Mouse (Mus musculus) brain, embryonic 14.5 days (tissue): Measurements from ENCODE around the gene Tnp2.

Experiments used
- CTCF ChIP-seq: fragments of 200-500 bp; IDR thresholded peaks from 2 replicates; pipeline ENCODE4 v1.5.1; 2012; ENCODE audit warnings: inconsistent platforms, mild to moderate bottlenecking, moderate library complexity, borderline replicate concordance; ENCODE audit not compliant: insufficient read depth, insufficient read length; ENCODE audit errors: extremely low read depth
- POLR2A ChIP-seq: fragments of 200-500 bp; IDR thresholded peaks from 2 replicates; pipeline ENCODE4 v1.6.1; 2012; ENCODE audit warnings: mild to moderate bottlenecking, inconsistent platforms, borderline replicate concordance; ENCODE audit not compliant: poor library complexity, insufficient read depth, insufficient read length, severe bottlenecking; ENCODE audit errors: extremely low read depth

DNA sequence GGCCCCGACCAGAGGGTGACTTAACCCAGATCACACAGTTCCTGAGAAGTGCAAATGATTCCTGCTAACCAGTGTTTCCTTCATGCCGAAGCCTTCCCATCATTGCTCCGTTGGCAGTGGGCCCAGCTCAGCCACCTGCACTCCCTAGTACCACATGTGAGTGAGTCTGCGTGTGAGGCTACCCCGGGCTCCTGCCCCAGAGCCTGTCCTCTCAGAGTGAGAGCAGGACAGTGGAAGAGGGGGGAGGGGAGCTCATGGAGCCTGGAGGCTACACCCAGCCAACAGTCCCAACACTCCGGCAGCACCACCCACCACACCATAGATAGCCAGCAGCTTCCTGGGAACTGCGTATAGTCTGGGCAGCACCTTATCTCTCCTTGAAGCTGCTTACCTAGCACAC lies 38.6 kb downstream of the Tnp2 start:
- TF ChIP-seq POLR2A = no peak
- TF ChIP-seq CTCF = no peak
